Mouse (Mus musculus) stomach, embryonic 16.5 days (tissue): ENCODE measurements at regions not wholly inside any gene's neighbourhood (a gene's known extent, or its start where the extent isn't known, plus 50 kb on each side); places are given as distances from the start of the nearest gene placed in this dataset.

Experiments
- ATAC-seq: fragments of 200-750 bp; cut with Nextera tagmentation; 2 replicates; pipeline ENCODE4 v1.8.0; 2017; ENCODE audit warnings: moderate number of reproducible peaks, moderate TSS enrichment; ENCODE audit not compliant: insufficient read depth, low FRiP score
- H3K27ac ChIP-seq: fragments of 300-500 bp; sonication (generic); 2 replicates; pipeline ENCODE4 v1.5.1; 2014; ENCODE audit warnings: low read length
- H3K27me3 ChIP-seq: fragments of 300-500 bp; sonication (generic); 2 replicates; pipeline ENCODE4 v1.6.1; 2014; ENCODE audit warnings: low read length, control low read depth, mixed read lengths; ENCODE audit not compliant: control insufficient read depth, insufficient read depth
- H3K36me3 ChIP-seq: fragments of 300-500 bp; sonication (generic); 2 replicates; pipeline ENCODE4 v1.6.1; 2014; ENCODE audit warnings: low read length; ENCODE audit not compliant: control insufficient read depth, insufficient read depth
- H3K4me1 ChIP-seq: fragments of 300-500 bp; sonication (generic); 2 replicates; pipeline ENCODE4 v1.6.1; 2014; ENCODE audit warnings: low read length, control low read depth, mixed read lengths; ENCODE audit not compliant: control insufficient read depth, insufficient read depth
- H3K4me2 ChIP-seq: fragments of 300-500 bp; sonication (generic); 2 replicates; pipeline ENCODE4 v1.6.1; 2014; ENCODE audit warnings: low read depth, low read length, mixed read lengths
- H3K4me3 ChIP-seq: fragments of 300-500 bp; sonication (generic); replicated peaks from 2 replicates; pipeline ENCODE4 v1.5.1; 2014; ENCODE audit warnings: mild to moderate bottlenecking, low read length
- H3K9ac ChIP-seq: fragments of 300-500 bp; sonication (generic); 2 replicates; pipeline ENCODE4 v1.6.1; 2014; ENCODE audit warnings: low read length
- H3K9me3 ChIP-seq: fragments of 300-500 bp; sonication (generic); replicated peaks from 2 replicates; pipeline ENCODE4 v1.6.1; 2016; ENCODE audit warnings: low read length, control low read depth; ENCODE audit not compliant: control insufficient read depth
- WGBS: fragments of 180-500 bp; shearing (Covaris S2); extraction: QIAGEN DNeasy Blood & Tissue Kit; methylation state at CpG from one replicate; pipeline ENCODE4 v1.1.7; 2014; 5-methylcytosine and 5-hydroxymethylcytosine counted together

- no peaks in the 10 kb centered on the region for H3K36me3 ChIP-seq
- no peak overlapping the region for H3K4me3 ChIP-seq
- no peak overlapping the region for H3K4me2 ChIP-seq
- no peak for ATAC-seq
- no peak overlapping the region for H3K27ac ChIP-seq
- no peak overlapping the region for H3K9ac ChIP-seq
- H3K9me3 ChIP-seq = no peaks in the 10 kb centered on the region
- WGBS = 75% methylated on average over 8 of the region's 8 CpGs
- H3K27me3 ChIP-seq = no peaks in the 10 kb centered on the region
- no peaks in the 10 kb centered on the region for H3K4me1 ChIP-seq
These were observed 178.2 kb upstream of the Rnd3 start for GRCm38 (mm10) chr2:51327081-51327480.

GRCm38 (mm10) chr2:51321676-51322075 lies 172.8 kb upstream of the Rnd3 start:
- H3K9ac ChIP-seq = no peak overlapping the region
- H3K4me1 ChIP-seq = no peaks in the 10 kb centered on the region
- ATAC-seq = no peak
- no peaks in the 10 kb centered on the region for H3K27me3 ChIP-seq
- 70% methylated on average over 5 of the region's 5 CpGs for WGBS
- no peak overlapping the region for H3K4me3 ChIP-seq
- H3K4me2 ChIP-seq = no peak overlapping the region
- no peak overlapping the region for H3K27ac ChIP-seq
- no peaks in the 10 kb centered on the region for H3K36me3 ChIP-seq
- H3K9me3 ChIP-seq = no peaks in the 10 kb centered on the region

GRCm38 (mm10) chr2:51316452-51316851 lies 167.5 kb upstream of the Rnd3 start:
- Histone ChIP-seq H3K4me1 (no peaks in the 10 kb centered on the region), H3K9ac (no peak overlapping the region), H3K27ac (no peak overlapping the region), H3K9me3 (no peaks in the 10 kb centered on the region), H3K27me3 (no peaks in the 10 kb centered on the region), H3K4me2 (no peak overlapping the region), H3K4me3 (no peak overlapping the region), H3K36me3 (no peaks in the 10 kb centered on the region)
- 81% methylated on average over 8 of the region's 8 CpGs for WGBS
- ATAC-seq = no peak

DNA sequence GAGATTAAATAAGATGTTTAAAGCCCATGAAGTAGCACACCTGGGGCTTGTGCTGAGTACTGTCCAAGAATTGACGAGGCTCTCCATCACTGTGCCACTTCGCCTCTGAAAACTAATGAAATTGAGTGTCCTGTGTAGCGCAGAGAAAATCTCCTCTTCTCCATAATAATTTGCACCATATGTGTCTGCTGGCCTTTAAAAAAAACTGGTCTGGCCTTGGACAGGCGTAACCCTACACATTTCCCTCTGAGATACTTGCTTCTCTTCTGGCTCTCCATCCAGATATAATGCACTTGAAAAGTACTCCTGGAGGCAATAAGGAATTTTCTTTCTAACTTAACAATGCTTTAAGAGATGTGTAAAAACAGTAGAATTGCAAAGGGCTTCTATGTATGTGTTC lies 164.5 kb upstream of the Rnd3 start:
- Histone ChIP-seq H3K4me2 (no peak overlapping the region), H3K27ac (no peak overlapping the region), H3K4me1 (no peaks in the 10 kb centered on the region), H3K27me3 (no peaks in the 10 kb centered on the region), H3K9ac (no peak overlapping the region), H3K36me3 (no peaks in the 10 kb centered on the region), H3K4me3 (no peak overlapping the region), H3K9me3 (no peaks in the 10 kb centered on the region)
- ATAC-seq = no peak
- WGBS = 92% methylated on average over 4 of the region's 4 CpGs

GRCm38 (mm10) chr2:51306257-51306656 lies 157.3 kb upstream of the Rnd3 start:
- Histone ChIP-seq H3K27me3 (no peaks in the 10 kb centered on the region), H3K4me2 (no peak overlapping the region), H3K4me1 (peaks cover 6% of the 10 kb centered on the region; the same call in 1 of the 2 replicates), H3K9ac (no peak overlapping the region), H3K27ac (no peak overlapping the region), H3K36me3 (no peaks in the 10 kb centered on the region), H3K9me3 (no peaks in the 10 kb centered on the region), H3K4me3 (no peak overlapping the region)
- WGBS = 81% methylated on average over 1 of the region's 1 CpGs
- ATAC-seq = no peak

DNA sequence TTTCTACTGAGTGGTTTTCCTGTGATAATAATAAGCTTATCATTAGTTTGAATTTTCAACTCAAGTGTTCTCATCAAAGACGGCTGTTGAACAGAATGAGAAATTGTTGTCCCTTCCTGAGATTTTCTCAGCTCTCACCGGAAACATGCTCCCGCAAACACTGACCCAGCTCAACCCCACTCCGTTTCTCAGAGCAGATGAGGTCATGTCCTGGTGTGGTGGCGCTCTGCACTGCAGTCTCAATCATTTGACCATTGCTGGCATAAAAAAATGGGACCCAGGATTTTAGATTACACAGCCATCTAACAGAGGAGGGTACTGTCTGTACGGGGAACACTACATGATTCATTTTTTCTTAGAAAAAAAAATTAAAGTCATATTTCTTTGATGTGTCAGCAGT lies 156.5 kb upstream of the Rnd3 start:
- no peak overlapping the region for H3K4me2 ChIP-seq
- H3K9ac ChIP-seq = no peak overlapping the region
- no peak overlapping the region for H3K4me3 ChIP-seq
- H3K36me3 ChIP-seq = no peaks in the 10 kb centered on the region
- no peak for ATAC-seq
- peaks cover 6% of the 10 kb centered on the region; the same call in 1 of the 2 replicates for H3K4me1 ChIP-seq
- no peak overlapping the region for H3K27ac ChIP-seq
- 27% methylated on average over 6 of the region's 6 CpGs for WGBS
- no peaks in the 10 kb centered on the region for H3K9me3 ChIP-seq
- no peaks in the 10 kb centered on the region for H3K27me3 ChIP-seq

DNA sequence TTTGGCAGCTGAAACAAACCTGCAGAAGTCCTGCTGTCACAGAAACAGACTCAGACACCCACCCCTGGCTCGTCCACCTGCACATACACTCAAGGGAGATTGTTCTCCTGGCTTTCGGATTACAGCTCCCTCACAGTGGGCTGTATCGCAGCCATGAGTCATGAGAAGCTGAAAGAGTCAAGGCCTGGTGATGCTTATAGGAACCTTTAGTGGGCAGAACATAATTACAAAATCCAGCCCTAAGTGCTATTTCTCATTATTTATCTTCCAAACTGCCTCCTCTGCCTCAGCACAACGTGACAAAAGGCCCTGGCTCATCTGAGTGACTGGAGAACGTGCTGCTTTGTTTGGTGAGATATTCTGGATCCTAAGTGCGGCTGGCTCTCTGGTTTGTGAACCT lies 155.8 kb upstream of the Rnd3 start:
- H3K9me3 ChIP-seq = no peaks in the 10 kb centered on the region
- peaks cover 6% of the 10 kb centered on the region; the same call in 1 of the 2 replicates for H3K4me1 ChIP-seq
- H3K27me3 ChIP-seq = no peaks in the 10 kb centered on the region
- no peak for ATAC-seq
- 54% methylated on average over 6 of the region's 6 CpGs for WGBS
- no peak overlapping the region for H3K9ac ChIP-seq
- H3K36me3 ChIP-seq = no peaks in the 10 kb centered on the region
- H3K4me3 ChIP-seq = no peak overlapping the region
- H3K4me2 ChIP-seq = no peak overlapping the region
- H3K27ac ChIP-seq = no peak overlapping the region

- H3K27me3 ChIP-seq = no peaks in the 10 kb centered on the region
- H3K27ac ChIP-seq = no peak overlapping the region
- no peaks in the 10 kb centered on the region for H3K36me3 ChIP-seq
- no peak for ATAC-seq
- no peaks in the 10 kb centered on the region for H3K9me3 ChIP-seq
- 46% methylated on average over 5 of the region's 5 CpGs for WGBS
- no peaks in the 10 kb centered on the region for H3K4me1 ChIP-seq
- H3K4me2 ChIP-seq = no peak overlapping the region
- no peak overlapping the region for H3K9ac ChIP-seq
- H3K4me3 ChIP-seq = no peak overlapping the region
These were observed 141.8 kb upstream of the Rnd3 start for GRCm38 (mm10) chr2:51290659-51291260.

GRCm38 (mm10) chr2:51288678-51289077 lies 139.8 kb upstream of the Rnd3 start:
- Histone ChIP-seq H3K9ac (no peak overlapping the region), H3K4me3 (no peak overlapping the region), H3K4me1 (peaks cover 3% of the 10 kb centered on the region; the same call in 1 of the 2 replicates), H3K9me3 (no peaks in the 10 kb centered on the region), H3K36me3 (no peaks in the 10 kb centered on the region), H3K4me2 (no peak overlapping the region), H3K27ac (no peak overlapping the region), H3K27me3 (no peaks in the 10 kb centered on the region)
- no peak for ATAC-seq
- 78% methylated on average over 3 of the region's 3 CpGs for WGBS
